Mouse (Mus musculus): ENCODE results near the gene Sema5a. TPM values are rescaled to one million over a fixed set of nuclear protein-coding genes. Genes with fewer than 3 reads are reported as not detected.
A peak's percentile ranks its signal among the peaks of the same experiment; 100 is the strongest.

Sema5a gene
- polyA plus RNA-seq, 1 experiment from 2014 or later, result 24.9 TPM

GRCm38 (mm10) chr15:32275020-32275419 lies 30.4 kb downstream of the Sema5a start:
- 83% methylated on average over 5 of the region's 5 CpGs for WGBS
- no peaks in the 10 kb centered on the region for H3K9me3 ChIP-seq (ENCODE audit: control insufficient read depth, low read depth, low read length)
- ATAC-seq (ENCODE audit: insufficient number of reproducible peaks, insufficient read depth, low FRiP score, low read depth), result no peak
- no peak overlapping the region for H3K27ac ChIP-seq (ENCODE audit: low read length)
- no peak overlapping the region for H3K4me2 ChIP-seq (replicated peaks; ENCODE audit: low read depth, low read length)
- H3K4me3 ChIP-seq (ENCODE audit: low read depth, low read length), result no peak overlapping the region
- no peaks in the 10 kb centered on the region; the same call in 1 of the 2 replicates for H3K36me3 ChIP-seq (ENCODE audit: control insufficient read depth, insufficient read depth, low read length)
- no peaks in the 10 kb centered on the region for H3K4me1 ChIP-seq (ENCODE audit: control insufficient read depth, insufficient read depth, low read length)
- H3K9ac ChIP-seq (replicated peaks; ENCODE audit: low read depth, low read length), result no peak overlapping the region
- no peaks in the 10 kb centered on the region for H3K27me3 ChIP-seq (ENCODE audit: control insufficient read depth, insufficient read depth, low read length)

GRCm38 (mm10) chr15:32278600-32278999 lies 34.0 kb downstream of the Sema5a start:
- Histone ChIP-seq H3K27ac (ENCODE audit: low read length) (no peak overlapping the region), H3K9ac (replicated peaks; ENCODE audit: low read depth, low read length) (no peak overlapping the region)
- 44% methylated on average over 2 of the region's 2 CpGs for WGBS

GRCm38 (mm10) chr15:32281374-32281773 lies 36.8 kb downstream of the Sema5a start:
- H3K4me2 ChIP-seq (replicated peaks; ENCODE audit: low read depth, low read length), result no peak overlapping the region
- H3K9ac ChIP-seq (replicated peaks; ENCODE audit: low read depth, low read length), result no peak overlapping the region
- WGBS, result 65% methylated on average over 4 of the region's 4 CpGs
- H3K27me3 ChIP-seq (ENCODE audit: control insufficient read depth, insufficient read depth, low read length), result no peaks in the 10 kb centered on the region
- no peak for ATAC-seq (ENCODE audit: insufficient number of reproducible peaks, insufficient read depth, low FRiP score, low read depth)
- no peaks in the 10 kb centered on the region for H3K36me3 ChIP-seq (ENCODE audit: control insufficient read depth, insufficient read depth, low read length)
- no peak overlapping the region for H3K4me3 ChIP-seq (ENCODE audit: low read depth, low read length)
- H3K4me1 ChIP-seq (ENCODE audit: control insufficient read depth, insufficient read depth, low read length), result peaks cover 7% of the 10 kb centered on the region; the same call in 1 of the 2 replicates
- peak overlapping the region; percentile 29; the same call in 1 of the 2 replicates for H3K27ac ChIP-seq (ENCODE audit: low read length)
- H3K9me3 ChIP-seq (ENCODE audit: control insufficient read depth, low read depth, low read length), result no peaks in the 10 kb centered on the region

More at GRCm38 (mm10) chr15:32278600-32278999, 34.0 kb downstream of the Sema5a start:
- Histone ChIP-seq H3K36me3 (ENCODE audit: control insufficient read depth, insufficient read depth, low read length) (no peaks in the 10 kb centered on the region), H3K9me3 (ENCODE audit: control insufficient read depth, low read depth, low read length) (no peaks in the 10 kb centered on the region), H3K4me2 (replicated peaks; ENCODE audit: low read depth, low read length) (no peak overlapping the region), H3K4me1 (ENCODE audit: control insufficient read depth, insufficient read depth, low read length) (peaks cover 7% of the 10 kb centered on the region; the same call in 1 of the 2 replicates), H3K4me3 (ENCODE audit: low read depth, low read length) (no peak overlapping the region), H3K27me3 (ENCODE audit: control insufficient read depth, insufficient read depth, low read length) (no peaks in the 10 kb centered on the region)
- no peak for ATAC-seq (ENCODE audit: insufficient number of reproducible peaks, insufficient read depth, low FRiP score, low read depth)

GRCm38 (mm10) chr15:32284688-32285087 lies 40.1 kb downstream of the Sema5a start:
- Histone ChIP-seq H3K9me3 (ENCODE audit: control insufficient read depth, low read depth, low read length) (no peaks in the 10 kb centered on the region), H3K4me2 (replicated peaks; ENCODE audit: low read depth, low read length) (no peak overlapping the region), H3K27me3 (ENCODE audit: control insufficient read depth, insufficient read depth, low read length) (no peaks in the 10 kb centered on the region), H3K36me3 (ENCODE audit: control insufficient read depth, insufficient read depth, low read length) (no peaks in the 10 kb centered on the region), H3K9ac (replicated peaks; ENCODE audit: low read depth, low read length) (no peak overlapping the region), H3K4me3 (ENCODE audit: low read depth, low read length) (no peak overlapping the region), H3K27ac (ENCODE audit: low read length) (no peak overlapping the region), H3K4me1 (ENCODE audit: control insufficient read depth, insufficient read depth, low read length) (peaks cover 14% of the 10 kb centered on the region; the same call in 1 of the 2 replicates)
- no peak for ATAC-seq (ENCODE audit: insufficient number of reproducible peaks, insufficient read depth, low FRiP score, low read depth)
- WGBS, result 59% methylated on average over 2 of the region's 2 CpGs

- H3K4me2 ChIP-seq (replicated peaks; ENCODE audit: low read depth, low read length), result no peak overlapping the region
- H3K27me3 ChIP-seq (ENCODE audit: control insufficient read depth, insufficient read depth, low read length), result no peaks in the 10 kb centered on the region
- H3K9me3 ChIP-seq (ENCODE audit: control insufficient read depth, low read depth, low read length), result no peaks in the 10 kb centered on the region
- 81% methylated on average over 3 of the region's 3 CpGs for WGBS
- no peak overlapping the region for H3K27ac ChIP-seq (ENCODE audit: low read length)
- no peaks in the 10 kb centered on the region for H3K36me3 ChIP-seq (ENCODE audit: control insufficient read depth, insufficient read depth, low read length)
- H3K4me1 ChIP-seq (ENCODE audit: control insufficient read depth, insufficient read depth, low read length), result peaks cover 15% of the 10 kb centered on the region; the same call in 1 of the 2 replicates
- ATAC-seq (ENCODE audit: insufficient number of reproducible peaks, insufficient read depth, low FRiP score, low read depth), result no peak
- no peak overlapping the region for H3K9ac ChIP-seq (replicated peaks; ENCODE audit: low read depth, low read length)
- no peak overlapping the region for H3K4me3 ChIP-seq (ENCODE audit: low read depth, low read length)
These were observed 41.7 kb downstream of the Sema5a start for GRCm38 (mm10) chr15:32286296-32286695.

GRCm38 (mm10) chr15:32288480-32288879 lies 43.9 kb downstream of the Sema5a start:
- no peaks in the 10 kb centered on the region for H3K36me3 ChIP-seq (ENCODE audit: control insufficient read depth, insufficient read depth, low read length)
- peaks cover 9% of the 10 kb centered on the region; the same call in 1 of the 2 replicates for H3K4me1 ChIP-seq (ENCODE audit: control insufficient read depth, insufficient read depth, low read length)
- peak; percentile 63; the same call in 1 of the 2 replicates for ATAC-seq (ENCODE audit: insufficient number of reproducible peaks, insufficient read depth, low FRiP score, low read depth)
- H3K27me3 ChIP-seq (ENCODE audit: control insufficient read depth, insufficient read depth, low read length), result no peaks in the 10 kb centered on the region
- H3K9ac ChIP-seq (replicated peaks; ENCODE audit: low read depth, low read length), result no peak overlapping the region
- H3K4me3 ChIP-seq (ENCODE audit: low read depth, low read length), result no peak overlapping the region
- no peak overlapping the region; the same call in 1 of the 2 replicates for H3K4me2 ChIP-seq (replicated peaks; ENCODE audit: low read depth, low read length)
- H3K27ac ChIP-seq (ENCODE audit: low read length), result peak overlapping the region; percentile 67; the same call in 1 of the 2 replicates
- WGBS, result 25% methylated on average over 6 of the region's 6 CpGs
- H3K9me3 ChIP-seq (ENCODE audit: control insufficient read depth, low read depth, low read length), result no peaks in the 10 kb centered on the region

- H3K4me3 ChIP-seq (ENCODE audit: low read depth, low read length), result no peak overlapping the region
- H3K4me1 ChIP-seq (ENCODE audit: control insufficient read depth, insufficient read depth, low read length), result peaks cover 9% of the 10 kb centered on the region; the same call in 1 of the 2 replicates
- H3K27ac ChIP-seq (ENCODE audit: low read length), result no peak overlapping the region
- no peaks in the 10 kb centered on the region for H3K27me3 ChIP-seq (ENCODE audit: control insufficient read depth, insufficient read depth, low read length)
- no peaks in the 10 kb centered on the region for H3K36me3 ChIP-seq (ENCODE audit: control insufficient read depth, insufficient read depth, low read length)
- 47% methylated on average over 3 of the region's 3 CpGs for WGBS
- H3K9me3 ChIP-seq (ENCODE audit: control insufficient read depth, low read depth, low read length), result no peaks in the 10 kb centered on the region; the same call in 1 of the 2 replicates
- no peak overlapping the region for H3K4me2 ChIP-seq (replicated peaks; ENCODE audit: low read depth, low read length)
- H3K9ac ChIP-seq (replicated peaks; ENCODE audit: low read depth, low read length), result no peak overlapping the region
- no peak for ATAC-seq (ENCODE audit: insufficient number of reproducible peaks, insufficient read depth, low FRiP score, low read depth)
These were observed 46.4 kb downstream of the Sema5a start for GRCm38 (mm10) chr15:32291000-32291399.

- ATAC-seq (ENCODE audit: insufficient number of reproducible peaks, insufficient read depth, low FRiP score, low read depth), result no peak
- H3K9me3 ChIP-seq (ENCODE audit: control insufficient read depth, low read depth, low read length), result no peaks in the 10 kb centered on the region; the same call in 1 of the 2 replicates
- WGBS, result 67% methylated on average over 6 of the region's 6 CpGs
- no peaks in the 10 kb centered on the region for H3K36me3 ChIP-seq (ENCODE audit: control insufficient read depth, insufficient read depth, low read length)
- H3K4me1 ChIP-seq (ENCODE audit: control insufficient read depth, insufficient read depth, low read length), result no peaks in the 10 kb centered on the region
- no peaks in the 10 kb centered on the region for H3K27me3 ChIP-seq (ENCODE audit: control insufficient read depth, insufficient read depth, low read length)
- no peak overlapping the region for H3K4me2 ChIP-seq (replicated peaks; ENCODE audit: low read depth, low read length)
- H3K4me3 ChIP-seq (ENCODE audit: low read depth, low read length), result no peak overlapping the region
- no peak overlapping the region for H3K9ac ChIP-seq (replicated peaks; ENCODE audit: low read depth, low read length)
- no peak overlapping the region for H3K27ac ChIP-seq (ENCODE audit: low read length)
These were observed 51.9 kb downstream of the Sema5a start for GRCm38 (mm10) chr15:32296523-32296922.

- Histone ChIP-seq H3K9ac (replicated peaks; ENCODE audit: low read depth, low read length) (no peak overlapping the region), H3K4me2 (replicated peaks; ENCODE audit: low read depth, low read length) (no peak overlapping the region), H3K27ac (ENCODE audit: low read length) (no peak overlapping the region), H3K4me1 (ENCODE audit: control insufficient read depth, insufficient read depth, low read length) (no peaks in the 10 kb centered on the region), H3K36me3 (ENCODE audit: control insufficient read depth, insufficient read depth, low read length) (no peaks in the 10 kb centered on the region), H3K4me3 (ENCODE audit: low read depth, low read length) (no peak overlapping the region), H3K9me3 (ENCODE audit: control insufficient read depth, low read depth, low read length) (no peaks in the 10 kb centered on the region; the same call in 1 of the 2 replicates), H3K27me3 (ENCODE audit: control insufficient read depth, insufficient read depth, low read length) (no peaks in the 10 kb centered on the region)
- no peak for ATAC-seq (ENCODE audit: insufficient number of reproducible peaks, insufficient read depth, low FRiP score, low read depth)
- WGBS, result 83% methylated on average over 5 of the region's 5 CpGs
These were observed 52.7 kb downstream of the Sema5a start for GRCm38 (mm10) chr15:32297266-32297665.
